Mouse (Mus musculus): ENCODE results near the gene Ddx46.

Gene Ddx46

GRCm38 (mm10) chr13:55721516-55721915 is 86.7 kb downstream of the Ddx46 start:
- DNase-seq (ENCODE audit: low spot score in 2 of 2): no peak

- DNase-seq (ENCODE audit: low spot score in 2 of 2): no peak
Observed at GRCm38 (mm10) chr13:55721995-55722394, 87.2 kb downstream of the Ddx46 start.

- DNase-seq (ENCODE audit: low spot score in 2 of 2): no peak
Observed at GRCm38 (mm10) chr13:55726598-55727119, 91.8 kb downstream of the Ddx46 start.

GRCm38 (mm10) chr13:55727120-55727838 is 92.5 kb downstream of the Ddx46 start, which contains the start of gene Pcbd2:
TSS of gene Pcbd2 (plus strand) at chr13:55727368.
- peak; percentile 49 to 77 for DNase-seq (ENCODE audit: low spot score in 2 of 2)

- DNase-seq (ENCODE audit: low spot score in 2 of 2): peak in 1 of 2 experiments; percentile 67
Observed at GRCm38 (mm10) chr13:55727839-55728238, 93.0 kb downstream of the Ddx46 start.

- no peak for DNase-seq (ENCODE audit: low spot score in 2 of 2)
Observed at GRCm38 (mm10) chr13:55730716-55731115, 95.9 kb downstream of the Ddx46 start.
